Mouse (Mus musculus): ENCODE results near the gene Gm37419. TPM values are rescaled to one million over a fixed set of nuclear protein-coding genes. Genes with fewer than 3 reads are reported as not detected.

Gene Gm37419
- not detected in 2 replicates for polyA plus RNA-seq (2015; fragmentation: Nextera tagmentation; extraction: Ambion mirVana)

GRCm38 (mm10) chr16:23988466-23989208, at the start of gene Gm37419, which contains the start of gene Bcl6:
Gene Gm37419 (plus strand): TSS chr16:23988482.
Gene Bcl6 (minus strand): TSS chr16:23988852.
- Histone ChIP-seq H3K36me3 (replicated peaks) (no peaks in the 10 kb centered on the region), H3K27me3 (peaks cover 99% of the 10 kb centered on the region), H3K9ac (peak within 1 kb of the TSS; percentile 79), H3K4me2 (peak within 1 kb of the TSS; percentile 91), H3K4me3 (replicated peaks) (peak within 1 kb of the TSS; percentile 68), H3K27ac (replicated peaks) (peak within 1 kb of the TSS; percentile 92), H3K9me3 (replicated peaks) (no peaks in the 10 kb centered on the region), H3K4me1 (replicated peaks) (peaks cover 33% of the 10 kb centered on the region)
- WGBS (ENCODE audit: insufficient replicate concordance): under 1% methylated on average over 68 of the region's 68 CpGs
- peak; percentile 63 for ATAC-seq (ENCODE audit: insufficient read depth)

GRCm38 (mm10) chr16:23944801-23945200, 43.5 kb upstream of the Gm37419 start:
- Histone ChIP-seq H3K9ac (no peak overlapping the region), H3K27ac (replicated peaks) (no peak overlapping the region), H3K27me3 (no peaks in the 10 kb centered on the region), H3K9me3 (replicated peaks) (no peaks in the 10 kb centered on the region), H3K36me3 (replicated peaks) (no peaks in the 10 kb centered on the region), H3K4me3 (replicated peaks) (no peak overlapping the region), H3K4me1 (replicated peaks) (no peaks in the 10 kb centered on the region), H3K4me2 (no peak overlapping the region)
- 39% methylated on average over 3 of the region's 3 CpGs for WGBS (ENCODE audit: insufficient replicate concordance)
- no peak for ATAC-seq (ENCODE audit: insufficient read depth)

- Histone ChIP-seq H3K9ac (no peak overlapping the region), H3K36me3 (replicated peaks) (no peaks in the 10 kb centered on the region), H3K9me3 (replicated peaks) (no peaks in the 10 kb centered on the region), H3K4me1 (replicated peaks) (no peaks in the 10 kb centered on the region), H3K27ac (replicated peaks) (no peak overlapping the region), H3K4me3 (replicated peaks) (no peak overlapping the region), H3K27me3 (no peaks in the 10 kb centered on the region), H3K4me2 (no peak overlapping the region)
- no peak for ATAC-seq (ENCODE audit: insufficient read depth)
- WGBS (ENCODE audit: insufficient replicate concordance): 74% methylated on average over 6 of the region's 6 CpGs
Measured at GRCm38 (mm10) chr16:23947654-23948053, 40.6 kb upstream of the Gm37419 start.

- Histone ChIP-seq H3K9ac (no peak overlapping the region), H3K27me3 (no peaks in the 10 kb centered on the region), H3K4me2 (no peak overlapping the region), H3K27ac (replicated peaks) (no peak overlapping the region), H3K36me3 (replicated peaks) (no peaks in the 10 kb centered on the region), H3K9me3 (replicated peaks) (no peaks in the 10 kb centered on the region), H3K4me3 (replicated peaks) (no peak overlapping the region), H3K4me1 (replicated peaks) (no peaks in the 10 kb centered on the region)
- no peak for ATAC-seq (ENCODE audit: insufficient read depth)
- 34% methylated on average over 4 of the region's 4 CpGs for WGBS (ENCODE audit: insufficient replicate concordance)
Measured at GRCm38 (mm10) chr16:23952101-23952727, 36.1 kb upstream of the Gm37419 start.

GRCm38 (mm10) chr16:23953189-23953958, 34.9 kb upstream of the Gm37419 start:
- Histone ChIP-seq H3K4me1 (replicated peaks) (no peaks in the 10 kb centered on the region), H3K4me2 (no peak overlapping the region), H3K9ac (no peak overlapping the region), H3K36me3 (replicated peaks) (no peaks in the 10 kb centered on the region), H3K4me3 (replicated peaks) (no peak overlapping the region), H3K9me3 (replicated peaks) (no peaks in the 10 kb centered on the region), H3K27ac (replicated peaks) (no peak overlapping the region), H3K27me3 (no peaks in the 10 kb centered on the region)
- WGBS (ENCODE audit: insufficient replicate concordance): 33% methylated on average over 11 of the region's 11 CpGs
- no peak for ATAC-seq (ENCODE audit: insufficient read depth)

- Histone ChIP-seq H3K4me3 (replicated peaks) (no peak overlapping the region), H3K27ac (replicated peaks) (no peak overlapping the region), H3K4me1 (replicated peaks) (no peaks in the 10 kb centered on the region), H3K27me3 (no peaks in the 10 kb centered on the region), H3K9me3 (replicated peaks) (no peaks in the 10 kb centered on the region), H3K4me2 (no peak overlapping the region), H3K9ac (no peak overlapping the region), H3K36me3 (replicated peaks) (no peaks in the 10 kb centered on the region)
- WGBS (ENCODE audit: insufficient replicate concordance): 4% methylated on average over 1 of the region's 1 CpGs
- no peak for ATAC-seq (ENCODE audit: insufficient read depth)
Measured at GRCm38 (mm10) chr16:23953959-23954260, 34.4 kb upstream of the Gm37419 start.

- Histone ChIP-seq H3K27ac (replicated peaks) (no peak overlapping the region), H3K4me1 (replicated peaks) (no peaks in the 10 kb centered on the region), H3K4me2 (no peak overlapping the region), H3K27me3 (no peaks in the 10 kb centered on the region), H3K9ac (no peak overlapping the region), H3K36me3 (replicated peaks) (no peaks in the 10 kb centered on the region), H3K9me3 (replicated peaks) (no peaks in the 10 kb centered on the region), H3K4me3 (replicated peaks) (no peak overlapping the region)
- no peak for ATAC-seq (ENCODE audit: insufficient read depth)
Measured at GRCm38 (mm10) chr16:23958938-23959337, 29.3 kb upstream of the Gm37419 start.

- no peak overlapping the region for H3K27ac ChIP-seq (replicated peaks)
- no peaks in the 10 kb centered on the region for H3K4me1 ChIP-seq (replicated peaks)
- H3K4me3 ChIP-seq (replicated peaks): no peak overlapping the region
- WGBS (ENCODE audit: insufficient replicate concordance): 77% methylated on average over 2 of the region's 2 CpGs
- no peak overlapping the region for H3K4me2 ChIP-seq
- no peak for ATAC-seq (ENCODE audit: insufficient read depth)
- no peaks in the 10 kb centered on the region for H3K27me3 ChIP-seq
- H3K36me3 ChIP-seq (replicated peaks): 0 out of 2 replicates have a peak, but pooled peaks cover 1% of the 10 kb centered on the region
- no peaks in the 10 kb centered on the region for H3K9me3 ChIP-seq (replicated peaks)
- no peak overlapping the region for H3K9ac ChIP-seq
Measured at GRCm38 (mm10) chr16:23962401-23962800, 25.9 kb upstream of the Gm37419 start.

GRCm38 (mm10) chr16:23963896-23964668, 24.2 kb upstream of the Gm37419 start:
- WGBS (ENCODE audit: insufficient replicate concordance): 69% methylated on average over 22 of the region's 22 CpGs
- H3K4me3 ChIP-seq (replicated peaks): no peak overlapping the region
- H3K9me3 ChIP-seq (replicated peaks): no peaks in the 10 kb centered on the region
- H3K27ac ChIP-seq (replicated peaks): no peak overlapping the region
- no peak for ATAC-seq (ENCODE audit: insufficient read depth)
- no peaks in the 10 kb centered on the region for H3K4me1 ChIP-seq (replicated peaks)
- no peak overlapping the region for H3K4me2 ChIP-seq
- 0 out of 2 replicates have a peak, but pooled peaks cover 9% of the 10 kb centered on the region for H3K36me3 ChIP-seq (replicated peaks)
- H3K27me3 ChIP-seq: no peaks in the 10 kb centered on the region
- no peak overlapping the region for H3K9ac ChIP-seq

- no peaks in the 10 kb centered on the region for H3K27me3 ChIP-seq
- H3K4me1 ChIP-seq (replicated peaks): no peaks in the 10 kb centered on the region
- H3K9ac ChIP-seq: no peak overlapping the region
- ATAC-seq (ENCODE audit: insufficient read depth): no peak
- no peaks in the 10 kb centered on the region for H3K9me3 ChIP-seq (replicated peaks)
- no peak overlapping the region for H3K27ac ChIP-seq (replicated peaks)
- 74% methylated on average over 14 of the region's 14 CpGs for WGBS (ENCODE audit: insufficient replicate concordance)
- 0 out of 2 replicates have a peak, but pooled peaks cover 9% of the 10 kb centered on the region for H3K36me3 ChIP-seq (replicated peaks)
- no peak overlapping the region for H3K4me3 ChIP-seq (replicated peaks)
- no peak overlapping the region for H3K4me2 ChIP-seq
Measured at GRCm38 (mm10) chr16:23964706-23965367, 23.4 kb upstream of the Gm37419 start.

Measured in liver, embryonic 15.5 days (tissue).